Mouse (Mus musculus): ENCODE data around the gene Vamp2.

DNA sequence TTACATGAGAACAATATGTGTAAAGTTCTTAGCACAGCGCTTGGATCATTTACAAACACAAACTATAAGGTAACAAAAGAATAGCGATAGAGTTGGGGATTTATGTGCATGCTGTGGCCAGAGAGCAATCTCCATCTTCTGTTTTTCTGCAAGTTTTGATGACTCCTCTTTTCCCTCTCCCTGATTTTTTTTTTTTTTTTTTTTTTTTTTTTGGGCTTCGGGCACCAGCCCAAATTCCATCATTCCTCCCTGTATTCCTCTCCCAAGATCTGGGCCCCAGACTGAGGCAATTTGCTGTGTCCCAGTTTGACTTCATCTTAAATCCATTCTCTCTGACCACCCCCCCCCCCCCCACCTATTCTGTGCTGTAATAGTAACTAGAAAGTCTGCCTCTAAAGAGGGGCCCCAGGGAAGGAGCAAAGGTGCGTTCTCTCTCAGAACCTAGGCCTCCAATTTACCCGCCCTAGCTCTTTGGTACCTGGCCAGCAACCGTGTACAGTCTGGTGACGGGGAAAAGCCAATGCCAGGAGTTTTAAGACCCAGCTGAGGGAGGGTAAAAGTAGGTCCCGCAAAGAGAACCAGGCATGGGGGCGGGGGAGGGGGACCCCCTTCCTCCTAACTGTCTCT, 8.2 kb downstream of the Vamp2 start:
- TF ChIP-seq POLR2A (IDR thresholded peaks at IDR 0.05; ENCODE audit: low read depth, low read length) (no peak), CTCF (IDR thresholded peaks at IDR 0.05; ENCODE audit: borderline replicate concordance, insufficient read depth, low read length) (no peak)

Measured in embryonic fibroblast, embryonic 13.5 days (primary cell).